Mouse (Mus musculus) MEL (cell line): Measurements from ENCODE around the gene Ift57. TPM values are rescaled to one million over a fixed set of nuclear protein-coding genes. Genes with fewer than 3 reads are reported as not detected.

ENCODE experiments used
- DNase-seq: peaks from one replicate; pipeline ENCODE4 v3.0.0; 2011; ENCODE audit warnings: low read depth, low spot score
- H3K27ac ChIP-seq: 2 replicates; pipeline ENCODE4 v1.5.1; 2012; ENCODE audit warnings: low read depth, mild to moderate bottlenecking, control low read depth, low read length, moderate library complexity; ENCODE audit not compliant: control insufficient read depth
- H3K27me3 ChIP-seq, 2 experiments: fragments of 150-350 bp in 1 of 2; sonication (generic) in 1 of 2; 2 replicates each; pipeline ENCODE4 v1.6.1; 2012; ENCODE audit warnings: low read length in 2 of 2, mild to moderate bottlenecking in 2 of 2, improper control_type of control experiment in 1 of 2, moderate library complexity in 1 of 2; ENCODE audit not compliant: insufficient read depth in 2 of 2, control insufficient read depth in 1 of 2
- H3K36me3 ChIP-seq, 2 experiments: 2 replicates each; pipeline ENCODE4 v1.6.1; 2012 to 2014; ENCODE audit warnings: low read length in 2 of 2, improper control_type of control experiment in 1 of 2, inconsistent platforms in 1 of 2, mild to moderate bottlenecking in 1 of 2; ENCODE audit not compliant: insufficient read depth in 2 of 2, control insufficient read depth in 1 of 2
- H3K4me1 ChIP-seq, 2 experiments: fragments of 150-350 bp in 1 of 2; sonication (generic) in 1 of 2; 2 replicates each; pipeline ENCODE4 v1.6.1; 2012; ENCODE audit warnings: low read length in 2 of 2, improper control_type of control experiment in 1 of 2, mild to moderate bottlenecking in 1 of 2; ENCODE audit not compliant: insufficient read depth in 2 of 2, control insufficient read depth in 1 of 2
- H3K4me3 ChIP-seq, 2 experiments: fragments of 150-350 bp in 1 of 2; sonication (generic) in 1 of 2; 2 replicates each; pipeline ENCODE4 v1.5.1; 2012; ENCODE audit warnings: low read depth in 2 of 2, low read length in 2 of 2, mild to moderate bottlenecking in 2 of 2, moderate library complexity in 2 of 2, control low read depth in 1 of 2, improper control_type of control experiment in 1 of 2; ENCODE audit not compliant: control insufficient read depth in 1 of 2, insufficient read depth in 1 of 2
- H3K79me2 ChIP-seq: 2 replicates; pipeline ENCODE4 v1.6.1; 2012; ENCODE audit warnings: mild to moderate bottlenecking, low read length, moderate library complexity; ENCODE audit not compliant: control insufficient read depth, poor library complexity, insufficient read depth
- H3K9ac ChIP-seq: 2 replicates; pipeline ENCODE4 v1.6.1; 2012; ENCODE audit warnings: low read depth, mild to moderate bottlenecking, control low read depth, low read length, moderate library complexity; ENCODE audit not compliant: control insufficient read depth, poor library complexity, severe bottlenecking
- H3K9me3 ChIP-seq: fragments of 150-350 bp; sonication (generic); replicated peaks from 2 replicates; pipeline ENCODE4 v1.6.1; 2012; ENCODE audit warnings: mild to moderate bottlenecking, low read length, improper control_type of control experiment, moderate library complexity; ENCODE audit not compliant: insufficient read depth
- BHLHE40 ChIP-seq: IDR thresholded peaks from 2 replicates; pipeline ENCODE4 v1.6.1; 2012; ENCODE audit warnings: low read depth, mild to moderate bottlenecking, inconsistent platforms, low read length, improper control_type of control experiment, borderline replicate concordance
- CHD1 ChIP-seq: IDR thresholded peaks from 2 replicates; pipeline ENCODE4 v1.6.1; 2012; ENCODE audit warnings: low read depth, mild to moderate bottlenecking, inconsistent platforms, low read length, improper control_type of control experiment
- CHD2 ChIP-seq: IDR thresholded peaks from 2 replicates; pipeline ENCODE4 v1.6.1; 2011; ENCODE audit warnings: low read length, improper control_type of control experiment
- CTCF ChIP-seq, 3 experiments: IDR thresholded peaks in 2 of 3; conservative IDR thresholded peaks in 1 of 3; 2 replicates each; pipeline ENCODE4 v1.5.1; 2011 to 2012; ENCODE audit warnings: low read length in 3 of 3, low read depth in 2 of 3, mild to moderate bottlenecking in 2 of 3, improper control_type of control experiment in 1 of 3, inconsistent platforms in 1 of 3, mixed read lengths in 1 of 3, moderate library complexity in 1 of 3; ENCODE audit not compliant: control insufficient read depth in 1 of 3, insufficient read depth in 1 of 3, poor library complexity in 1 of 3, severe bottlenecking in 1 of 3
- E2F4 ChIP-seq: IDR thresholded peaks from 2 replicates; pipeline ENCODE4 v1.6.1; 2011; ENCODE audit warnings: low read depth, low read length, improper control_type of control experiment, borderline replicate concordance
- ELF1 ChIP-seq: IDR thresholded peaks from 2 replicates; pipeline ENCODE4 v1.6.1; 2014; ENCODE audit warnings: low read depth, mild to moderate bottlenecking, inconsistent platforms, low read length, improper control_type of control experiment, moderate library complexity
- EP300 ChIP-seq, 2 experiments: IDR thresholded peaks; 2 replicates each; pipeline ENCODE4 v1.6.1; 2011; ENCODE audit warnings: improper control_type of control experiment in 2 of 2, low read length in 2 of 2, low read depth in 1 of 2, mild to moderate bottlenecking in 1 of 2
- ETS1 ChIP-seq: IDR thresholded peaks from 2 replicates; pipeline ENCODE4 v1.6.1; 2012; ENCODE audit warnings: low read depth, mild to moderate bottlenecking, inconsistent platforms, low read length, improper control_type of control experiment, moderate library complexity
- GABPA ChIP-seq: IDR thresholded peaks from 2 replicates; pipeline ENCODE4 v1.6.1; 2012; ENCODE audit warnings: low read depth, mild to moderate bottlenecking, inconsistent platforms, low read length, improper control_type of control experiment, moderate library complexity
- GATA1 ChIP-seq: IDR thresholded peaks from 2 replicates; pipeline ENCODE4 v1.6.1; 2011; ENCODE audit warnings: low read depth, low read length, improper control_type of control experiment
- HCFC1 ChIP-seq: IDR thresholded peaks from 2 replicates; pipeline ENCODE4 v1.6.1; 2012; ENCODE audit warnings: low read depth, mild to moderate bottlenecking, inconsistent platforms, low read length, improper control_type of control experiment, moderate library complexity
- JUND ChIP-seq: IDR thresholded peaks from 2 replicates; pipeline ENCODE4 v1.6.1; 2011; ENCODE audit warnings: low read depth, mild to moderate bottlenecking, improper control_type of control experiment, low read length
- KAT2A ChIP-seq: conservative IDR thresholded peaks from 2 replicates; pipeline ENCODE4 v1.6.1; 2012; ENCODE audit warnings: low read depth, low read length, improper control_type of control experiment, inconsistent platforms
- MAFK ChIP-seq: IDR thresholded peaks from 2 replicates; pipeline ENCODE4 v1.6.1; 2011; ENCODE audit warnings: low read depth, mild to moderate bottlenecking, low read length, improper control_type of control experiment, borderline replicate concordance
- MAX ChIP-seq: IDR thresholded peaks from 2 replicates; pipeline ENCODE4 v1.6.1; 2011; ENCODE audit warnings: low read length, improper control_type of control experiment
- MAZ ChIP-seq: IDR thresholded peaks from 2 replicates; pipeline ENCODE4 v1.6.1; 2012; ENCODE audit warnings: low read depth, mild to moderate bottlenecking, inconsistent platforms, low read length, improper control_type of control experiment
- MEF2A ChIP-seq: IDR thresholded peaks from 2 replicates; pipeline ENCODE4 v1.6.1; 2014; ENCODE audit warnings: low read depth, mild to moderate bottlenecking, inconsistent platforms, low read length, improper control_type of control experiment; ENCODE audit not compliant: poor library complexity, insufficient replicate concordance, severe bottlenecking; ENCODE audit errors: extremely low read depth
- MXI1 ChIP-seq: IDR thresholded peaks from 2 replicates; pipeline ENCODE4 v1.6.1; 2011; ENCODE audit warnings: mild to moderate bottlenecking, low read depth, low read length, improper control_type of control experiment
- MYB ChIP-seq: IDR thresholded peaks from 2 replicates; pipeline ENCODE4 v1.6.1; 2011; ENCODE audit warnings: mild to moderate bottlenecking, low read depth, low read length, improper control_type of control experiment
- MYC ChIP-seq: IDR thresholded peaks from 2 replicates; pipeline ENCODE4 v1.6.1; 2011; ENCODE audit warnings: low read depth, mild to moderate bottlenecking, low read length, improper control_type of control experiment, moderate library complexity
- NELFE ChIP-seq: IDR thresholded peaks from 2 replicates; pipeline ENCODE4 v1.6.1; 2011; ENCODE audit warnings: low read depth, low read length, improper control_type of control experiment
- NRF1 ChIP-seq: IDR thresholded peaks from 2 replicates; pipeline ENCODE4 v1.6.1; 2014; ENCODE audit warnings: low read depth, mild to moderate bottlenecking, inconsistent platforms, low read length, improper control_type of control experiment, moderate library complexity; ENCODE audit not compliant: poor library complexity, insufficient read depth, severe bottlenecking
- POLR2A ChIP-seq, 2 experiments: IDR thresholded peaks; 2 replicates each; pipeline ENCODE4 v1.6.1; 2011 to 2012; ENCODE audit warnings: low read length in 2 of 2, mild to moderate bottlenecking in 2 of 2, control low read depth in 1 of 2, improper control_type of control experiment in 1 of 2, low read depth in 1 of 2, moderate library complexity in 1 of 2; ENCODE audit not compliant: control insufficient read depth in 1 of 2, insufficient read depth in 1 of 2, poor library complexity in 1 of 2
- POLR2AphosphoS2 ChIP-seq: IDR thresholded peaks from 2 replicates; pipeline ENCODE4 v1.6.1; 2011; ENCODE audit warnings: low read length, improper control_type of control experiment
- POLR2AphosphoS5 ChIP-seq: IDR thresholded peaks from 2 replicates; pipeline ENCODE4 v1.6.1; 2012; ENCODE audit warnings: low read depth, borderline replicate concordance, mild to moderate bottlenecking, inconsistent platforms, low read length, moderate library complexity, mixed read lengths
- RAD21 ChIP-seq: IDR thresholded peaks from 2 replicates; pipeline ENCODE4 v1.6.1; 2011; ENCODE audit warnings: mild to moderate bottlenecking, low read depth, low read length, improper control_type of control experiment
- RCOR1 ChIP-seq: IDR thresholded peaks from 2 replicates; pipeline ENCODE4 v1.6.1; 2012; ENCODE audit warnings: low read depth, mild to moderate bottlenecking, inconsistent platforms, low read length, improper control_type of control experiment
- SIN3A ChIP-seq: IDR thresholded peaks from 2 replicates; pipeline ENCODE4 v1.6.1; 2012; ENCODE audit warnings: low read length, improper control_type of control experiment, inconsistent platforms
- SMC3 ChIP-seq: IDR thresholded peaks from 2 replicates; pipeline ENCODE4 v1.6.1; 2011; ENCODE audit warnings: low read depth, low read length, improper control_type of control experiment
- TAL1 ChIP-seq: IDR thresholded peaks from 2 replicates; pipeline ENCODE4 v1.6.1; 2012; ENCODE audit warnings: mild to moderate bottlenecking, inconsistent platforms, low read length, moderate library complexity, mixed read lengths
- TBP ChIP-seq: IDR thresholded peaks from 2 replicates; pipeline ENCODE4 v1.8.0; 2011; ENCODE audit warnings: low read depth, low read length, improper control_type of control experiment
- TCF12 ChIP-seq: IDR thresholded peaks from 2 replicates; pipeline ENCODE4 v1.6.1; 2014; ENCODE audit warnings: low read depth, mild to moderate bottlenecking, inconsistent platforms, low read length, improper control_type of control experiment, moderate library complexity
- UBTF ChIP-seq: IDR thresholded peaks from 2 replicates; pipeline ENCODE4 v1.6.1; 2012; ENCODE audit warnings: low read depth, mild to moderate bottlenecking, inconsistent platforms, low read length, improper control_type of control experiment, moderate library complexity, borderline replicate concordance; ENCODE audit not compliant: insufficient read depth
- USF1 ChIP-seq: IDR thresholded peaks from 2 replicates; pipeline ENCODE4 v1.6.1; 2014; ENCODE audit warnings: low read depth, mild to moderate bottlenecking, inconsistent platforms, low read length, improper control_type of control experiment, moderate library complexity
- USF2 ChIP-seq, 2 experiments: IDR thresholded peaks; 2 replicates each; pipeline ENCODE4 v1.6.1; 2011 to 2012; ENCODE audit warnings: improper control_type of control experiment in 2 of 2, low read length in 2 of 2, borderline replicate concordance in 1 of 2, inconsistent platforms in 1 of 2, low read depth in 1 of 2, mild to moderate bottlenecking in 1 of 2; ENCODE audit not compliant: insufficient read depth in 1 of 2
- ZC3H11A ChIP-seq: IDR thresholded peaks from 2 replicates; pipeline ENCODE4 v1.6.1; 2012; ENCODE audit warnings: low read depth, mild to moderate bottlenecking, inconsistent platforms, low read length, improper control_type of control experiment
- ZKSCAN1 ChIP-seq: IDR thresholded peaks from 2 replicates; pipeline ENCODE4 v1.6.1; 2012; ENCODE audit warnings: low read depth, mild to moderate bottlenecking, inconsistent platforms, low read length, improper control_type of control experiment, moderate library complexity
- ZMIZ1 ChIP-seq: IDR thresholded peaks from 2 replicates; pipeline ENCODE4 v1.6.1; 2012; ENCODE audit warnings: low read depth, mild to moderate bottlenecking, inconsistent platforms, low read length, improper control_type of control experiment, moderate library complexity
- ZNF384 ChIP-seq: IDR thresholded peaks from 2 replicates; pipeline ENCODE4 v1.6.1; 2012; ENCODE audit warnings: low read depth, mild to moderate bottlenecking, inconsistent platforms, low read length, improper control_type of control experiment
- polyA plus RNA-seq, 2 experiments: library from polyadenylated mRNA; stranded (reverse) in 1 of 2; unstranded in 1 of 2; fragments of >175 nt in 1 of 2; fragments of >200 nt in 1 of 2; gene quantifications; 2 replicates each; pipeline versions ENCODE4 v1.2.1 to v1.2.4; 2012; ENCODE audit warnings: low replicate concordance in 2 of 2, low read depth in 1 of 2; ENCODE audit not compliant: insufficient read length in 2 of 2, insufficient read depth in 1 of 2, missing spikeins in 1 of 2
- total RNA-seq: library from RNA; depleted of rRNA; stranded (reverse); fragments of 300-350 nt; gene quantifications from 2 replicates; pipeline ENCODE4 v1.2.3, GENCODE M21; 2012

Gene Ift57
- total and polyA plus RNA-seq, 3 experiments = 5.7 to 11.1 TPM; not detected in 1

DNA sequence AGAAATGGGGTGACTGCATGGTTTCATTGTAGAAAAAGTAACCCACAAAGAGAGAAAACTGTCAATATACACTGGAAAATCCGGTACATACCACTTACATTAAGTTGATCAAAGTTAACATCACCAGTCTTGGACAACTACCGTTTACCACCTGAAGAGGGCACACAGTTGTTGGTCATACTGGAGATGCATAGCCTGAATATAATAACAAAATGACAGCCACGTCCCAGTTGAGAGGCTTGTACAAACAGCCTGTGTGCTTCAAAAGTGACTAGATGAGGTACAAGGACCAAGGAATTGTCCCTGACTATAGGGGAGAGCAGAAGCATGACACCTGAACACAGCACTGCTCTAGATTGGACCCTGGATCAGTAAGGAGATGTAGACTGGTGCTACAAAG, 67.3 kb downstream of the Ift57 start:
- no peak for TF ChIP-seq GABPA
- TF ChIP-seq ZC3H11A = peak; percentile 89
- TF ChIP-seq RCOR1 = no peak
- no peak for TF ChIP-seq POLR2A (IDR thresholded peaks at IDR 0.05; ENCODE audit: control insufficient read depth in 1 of 2, insufficient read depth in 1 of 2, low read depth in 1 of 2, low read length in 2 of 2, poor library complexity in 1 of 2)
- TF ChIP-seq NRF1 = no peak
- TF ChIP-seq GATA1 = no peak
- TF ChIP-seq ETS1 = no peak
- TF ChIP-seq BHLHE40 = no peak
- TF ChIP-seq MEF2A = no peak
- peak; percentile 91 for TF ChIP-seq SMC3
- no peak for TF ChIP-seq MAFK
- TF ChIP-seq TCF12 = no peak
- TF ChIP-seq NELFE = no peak
- TF ChIP-seq RAD21 = peak; percentile 83
- no peak for TF ChIP-seq E2F4
- no peak for TF ChIP-seq KAT2A
- no peak for TF ChIP-seq MYC
- no peak for TF ChIP-seq USF2 (IDR thresholded peaks at IDR 0.05; ENCODE audit: borderline replicate concordance in 1 of 2, insufficient read depth in 1 of 2, low read depth in 1 of 2, low read length in 2 of 2)
- peak; percentile 40 to 77 (median 59) for TF ChIP-seq CTCF (IDR thresholded peaks at IDR 0.05 in 2 of 3, conservative IDR thresholded peaks at IDR 0.05 in 1 of 3; ENCODE audit: control insufficient read depth in 1 of 3, insufficient read depth in 1 of 3, low read depth in 2 of 3, low read length in 3 of 3, poor library complexity in 1 of 3, severe bottlenecking in 1 of 3)
- no peak for TF ChIP-seq TBP
- TF ChIP-seq MAX = no peak
- no peak for TF ChIP-seq HCFC1
- no peak for TF ChIP-seq ZMIZ1
- TF ChIP-seq ZKSCAN1 = no peak
- TF ChIP-seq SIN3A = 0 out of 2 replicates have a peak, but pooled peaks have one; percentile 37
- TF ChIP-seq MYB = no peak
- TF ChIP-seq MXI1 = no peak
- no peak for TF ChIP-seq ELF1
- no peak for TF ChIP-seq TAL1
- no peak for TF ChIP-seq CHD2
- TF ChIP-seq POLR2AphosphoS5 = no peak
- TF ChIP-seq UBTF = no peak
- no peak for TF ChIP-seq EP300 (IDR thresholded peaks at IDR 0.05; ENCODE audit: low read depth in 1 of 2, low read length in 2 of 2)
- TF ChIP-seq POLR2AphosphoS2 = no peak
- TF ChIP-seq JUND = no peak
- no peak for TF ChIP-seq MAZ
- TF ChIP-seq USF1 = no peak
- no peak for TF ChIP-seq ZNF384
- TF ChIP-seq CHD1 = no peak
- Histone ChIP-seq H3K9ac (no peak overlapping the region), H3K27ac (no peak overlapping the region), H3K27me3 (no peaks in the 10 kb centered on the region), H3K4me1 (peaks cover 11 to 12% of the 10 kb centered on the region in 2 experiments), H3K4me3 (no peak overlapping the region), H3K36me3 (peaks cover 0 to 21% of the 10 kb centered on the region in 2 experiments; a peak in 2 of 4 replicates), H3K79me2 (no peaks in the 10 kb centered on the region), H3K9me3 (no peaks in the 10 kb centered on the region)
- DNase-seq = peak; percentile 76
